ENCODE assay signal across 21 mouse cellular contexts in the genomic region with DNA sequence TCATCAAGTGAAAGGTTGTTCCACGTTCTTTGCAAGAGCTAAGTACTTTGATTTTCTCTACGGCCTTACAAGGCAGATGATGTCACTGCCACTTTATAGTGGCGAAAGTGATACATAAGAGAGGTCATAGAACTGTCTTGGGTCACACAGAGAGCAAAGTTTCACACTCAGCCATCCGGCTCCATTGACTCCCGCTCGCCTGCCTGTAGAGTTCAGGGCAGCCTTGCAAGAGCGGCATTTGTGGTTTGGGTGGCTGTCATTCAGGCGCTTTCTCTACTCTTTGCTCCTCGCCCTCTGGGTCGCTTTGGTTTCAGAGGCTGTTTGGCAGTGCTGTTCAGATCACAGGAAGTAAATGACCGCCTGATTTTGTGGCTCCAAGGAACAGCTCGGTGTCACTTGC. TPM values are rescaled to one million over a fixed set of nuclear protein-coding genes. Genes with fewer than 3 reads are reported as not detected.
A peak's percentile ranks its signal among the peaks of the same experiment; 100 is the strongest.
DNase-seq lines count a peak whose midpoint lies in the region; ATAC-seq and TF ChIP-seq lines count a peak whose summit lies in the region.
"Had no signal": no experiment of that assay in that cellular context is flagged by ENCODE, and none has a peak within 500 bp of the region (broad histone marks: within the 10 kb centered on the region; RNA-seq: fewer than 3 reads in every experiment).

No protein-coding gene starts in this region.

- peak; percentile 44 for DNase-seq in kidney, adult 2 months
- no peak for DNase-seq in liver, embryonic 11.5 days (ENCODE audit: low spot score)
- DNase-seq in CH12.LX (ENCODE audit: extremely low read depth) = no peak
- DNase-seq in forebrain, embryonic 11.5 days (ENCODE audit: low spot score) = no peak
- no peak for DNase-seq in heart, adult 8-10 months (ENCODE audit: low spot score)
- DNase-seq: adrenal gland, postnatal 25 days; cerebellum, postnatal 36 days; left cerebral cortex, postnatal 4 days; lung, adult 2 months; thymus, adult 2 months had no signal

- TF ChIP-seq EP300 in CH12.LX (IDR thresholded peaks at IDR 0.05; ENCODE audit: low read length) = no peak

- in situ Hi-C loops in CH12.LX (cut with MboI; ENCODE audit: low pct_ligation_motif_present, low pct_unique_long_range_greater_than_20kb, low sequenced_read_pairs) = loop anchor here (5.0 kb wide), 1 partner anchor 81 kb away; no protein-coding TSS in a partner anchor

- H3K9ac ChIP-seq in kidney, embryonic 15.5 days = no peak overlapping the region
- H3K9ac ChIP-seq in liver, embryonic 11.5 days (ENCODE audit: low read depth, low read length) = no peak overlapping the region
- no peak overlapping the region for H3K9ac ChIP-seq in liver, embryonic 12.5 days
- peak overlapping the region; percentile 5; the same call in 1 of the 2 replicates for H3K9ac ChIP-seq in CH12.LX (ENCODE audit: insufficient read depth, low read depth)
- H3K9ac ChIP-seq in forebrain, embryonic 11.5 days (ENCODE audit: low read length) = no peak overlapping the region
- H3K9ac ChIP-seq: embryonic facial prominence, embryonic 13.5 days; hindbrain, embryonic 13.5 days; neural tube, embryonic 15.5 days had no signal

- no peak overlapping the region for H3K4me3 ChIP-seq in kidney, adult 2 months (ENCODE audit: insufficient read depth, low read depth, low read length)
- H3K4me3 ChIP-seq in kidney, embryonic 15.5 days (replicated peaks) = no peak overlapping the region
- H3K4me3 ChIP-seq in liver, embryonic 11.5 days (ENCODE audit: low read depth, low read length) = no peak overlapping the region
- H3K4me3 ChIP-seq in liver, embryonic 12.5 days = no peak overlapping the region
- H3K4me3 ChIP-seq in CH12.LX (replicated peaks in 1 of 3; ENCODE audit: low read depth in 2 of 3, low read length in 2 of 3, poor library complexity in 1 of 3) = peak overlapping the region; percentile 52 to 80 (median 72)
- H3K4me3 ChIP-seq in macrophage (ENCODE audit: inconsistent target) = no peak overlapping the region
- H3K4me3 ChIP-seq in forebrain, embryonic 11.5 days (ENCODE audit: low read depth, low read length) = no peak overlapping the region
- H3K4me3 ChIP-seq: embryonic facial prominence, embryonic 13.5 days; forebrain, embryonic 10.5 days; hindbrain, embryonic 13.5 days; megakaryocyte, embryonic 14.5 days; neural tube, embryonic 15.5 days had no signal

- no peak for TF ChIP-seq POLR2A in kidney, adult 2 months (IDR thresholded peaks at IDR 0.05; ENCODE audit: low read depth, low read length)
- no peak for TF ChIP-seq POLR2A in CH12.LX (IDR thresholded peaks at IDR 0.05; ENCODE audit: low read depth, low read length)

- TF ChIP-seq CTCF in kidney, adult 2 months (conservative IDR thresholded peaks at IDR 0.05; ENCODE audit: insufficient read depth, insufficient read length, low read depth, low read length) = no peak
- TF ChIP-seq CTCF in CH12.LX (conservative IDR thresholded peaks at IDR 0.05 in 1 of 2, IDR thresholded peaks at IDR 0.05 in 1 of 2; ENCODE audit: low read depth in 2 of 2, low read length in 2 of 2) = no peak

- no peaks in the 10 kb centered on the region for H3K36me3 ChIP-seq in kidney, adult 2 months (ENCODE audit: control insufficient read depth, insufficient read depth, low read length)
- H3K36me3 ChIP-seq in kidney, embryonic 15.5 days = no peaks in the 10 kb centered on the region
- H3K36me3 ChIP-seq in liver, embryonic 11.5 days (ENCODE audit: control insufficient read depth, insufficient read depth, low read length) = no peaks in the 10 kb centered on the region
- H3K36me3 ChIP-seq in liver, embryonic 12.5 days = no peaks in the 10 kb centered on the region
- H3K36me3 ChIP-seq in CH12.LX (replicated peaks in 1 of 2; ENCODE audit: control insufficient read depth in 1 of 2, insufficient read depth in 1 of 2, low read length in 1 of 2) (peaks cover 7 to 54% of the 10 kb centered on the region in 2 experiments), macrophage (ENCODE audit: inconsistent target) (no peaks in the 10 kb centered on the region)
- no peaks in the 10 kb centered on the region for H3K36me3 ChIP-seq in forebrain, embryonic 11.5 days (ENCODE audit: control insufficient read depth, insufficient read depth, low read length)
- H3K36me3 ChIP-seq: embryonic facial prominence, embryonic 13.5 days; forebrain, embryonic 10.5 days; hindbrain, embryonic 13.5 days had no signal

- no peaks in the 10 kb centered on the region for H3K27me3 ChIP-seq in kidney, adult 2 months (replicated peaks; ENCODE audit: control insufficient read depth, insufficient read depth, low read length)
- H3K27me3 ChIP-seq in kidney, embryonic 15.5 days = peaks cover 28% of the 10 kb centered on the region
- H3K27me3 ChIP-seq in liver, embryonic 11.5 days (replicated peaks; ENCODE audit: control insufficient read depth, insufficient read depth, low read length) = peaks cover 44% of the 10 kb centered on the region
- H3K27me3 ChIP-seq in liver, embryonic 12.5 days (replicated peaks) = peaks cover 61% of the 10 kb centered on the region
- no peaks in the 10 kb centered on the region for H3K27me3 ChIP-seq in CH12.LX (replicated peaks)
- H3K27me3 ChIP-seq in forebrain, embryonic 11.5 days (ENCODE audit: control insufficient read depth, insufficient read depth, low read length) = peaks cover 5% of the 10 kb centered on the region; the same call in 1 of the 2 replicates
- H3K27me3 ChIP-seq: neural tube, embryonic 15.5 days had no signal

- H3K9me3 ChIP-seq in kidney, embryonic 15.5 days (replicated peaks) = no peaks in the 10 kb centered on the region
- no peaks in the 10 kb centered on the region for H3K9me3 ChIP-seq in liver, embryonic 11.5 days (ENCODE audit: control insufficient read depth, low read length)
- no peaks in the 10 kb centered on the region for H3K9me3 ChIP-seq in liver, embryonic 12.5 days (replicated peaks)
- H3K9me3 ChIP-seq in CH12.LX (replicated peaks; ENCODE audit: low read length) = no peaks in the 10 kb centered on the region
- H3K9me3 ChIP-seq in forebrain, embryonic 11.5 days (ENCODE audit: control insufficient read depth, low read length) = no peaks in the 10 kb centered on the region
- H3K9me3 ChIP-seq: embryonic facial prominence, embryonic 13.5 days; forebrain, embryonic 10.5 days; hindbrain, embryonic 13.5 days; megakaryocyte, embryonic 14.5 days; neural tube, embryonic 15.5 days had no signal

- no peak overlapping the region for H3K4me2 ChIP-seq in kidney, embryonic 15.5 days
- H3K4me2 ChIP-seq in liver, embryonic 11.5 days = peak overlapping the region; percentile 18; the same call in 1 of the 2 replicates
- no peak overlapping the region for H3K4me2 ChIP-seq in liver, embryonic 12.5 days
- peak overlapping the region; percentile 88 for H3K4me2 ChIP-seq in CH12.LX (ENCODE audit: insufficient read depth, low read depth, poor library complexity, severe bottlenecking)
- H3K4me2 ChIP-seq in forebrain, embryonic 11.5 days (ENCODE audit: low read depth, low read length, severe bottlenecking) = no peak overlapping the region
- H3K4me2 ChIP-seq: embryonic facial prominence, embryonic 13.5 days had no signal

- no peak for TF ChIP-seq RAD21 in CH12.LX (IDR thresholded peaks at IDR 0.05; ENCODE audit: low read depth, low read length)

- WGBS in kidney, adult 2 months = 43% methylated on average over 12 of the region's 12 CpGs
- 44% methylated on average over 12 of the region's 12 CpGs for WGBS in kidney, embryonic 15.5 days
- WGBS in liver, embryonic 11.5 days = 36% methylated on average over 12 of the region's 12 CpGs
- 17% methylated on average over 12 of the region's 12 CpGs for WGBS in liver, embryonic 12.5 days (ENCODE audit: insufficient replicate concordance)
- WGBS in macrophage (ENCODE audit: missing documents) = 17% methylated on average over 12 of the region's 12 CpGs
- 81% methylated on average over 12 of the region's 12 CpGs for WGBS in forebrain, embryonic 11.5 days

- no peak for ATAC-seq in kidney, embryonic 15.5 days (replicated peaks; ENCODE audit: low FRiP score)
- ATAC-seq in liver, embryonic 11.5 days (replicated peaks; ENCODE audit: low FRiP score) = no peak
- no peak for ATAC-seq in liver, embryonic 12.5 days
- ATAC-seq in forebrain, embryonic 11.5 days (replicated peaks; ENCODE audit: low FRiP score) = no peak
- ATAC-seq: CD4-positive, CD25-positive, alpha-beta regulatory T cell, adult 4 months; intestine, postnatal 0 days; midbrain, embryonic 16.5 days had no signal

- H3K27ac ChIP-seq in kidney, adult 2 months (ENCODE audit: insufficient read depth, low read depth, low read length) = no peak overlapping the region
- no peak overlapping the region for H3K27ac ChIP-seq in kidney, embryonic 15.5 days
- H3K27ac ChIP-seq in liver, embryonic 11.5 days (ENCODE audit: low read depth, low read length) = no peak overlapping the region
- no peak overlapping the region for H3K27ac ChIP-seq in liver, embryonic 12.5 days
- peak overlapping the region; percentile 37; the same call in 1 of the 2 replicates for H3K27ac ChIP-seq in CH12.LX (ENCODE audit: insufficient read depth, low read depth)
- H3K27ac ChIP-seq in macrophage = peak overlapping the region; percentile 45
- H3K27ac ChIP-seq in forebrain, embryonic 11.5 days (ENCODE audit: low read depth, low read length) = no peak overlapping the region
- H3K27ac ChIP-seq: embryonic facial prominence, embryonic 13.5 days; forebrain, embryonic 10.5 days; hindbrain, embryonic 13.5 days; neural tube, embryonic 15.5 days had no signal

- peaks cover 10% of the 10 kb centered on the region; the same call in 1 of the 2 replicates for H3K4me1 ChIP-seq in kidney, adult 2 months (ENCODE audit: control insufficient read depth, insufficient read depth, low read length)
- peaks cover 57% of the 10 kb centered on the region for H3K4me1 ChIP-seq in kidney, embryonic 15.5 days
- H3K4me1 ChIP-seq in liver, embryonic 11.5 days (replicated peaks; ENCODE audit: control insufficient read depth, insufficient read depth, low read length) = peaks cover 6% of the 10 kb centered on the region
- peaks cover 26% of the 10 kb centered on the region for H3K4me1 ChIP-seq in liver, embryonic 12.5 days
- peaks cover 27 to 81% of the 10 kb centered on the region in 2 experiments for H3K4me1 ChIP-seq in CH12.LX (ENCODE audit: control insufficient read depth in 1 of 2, insufficient read depth in 2 of 2)
- H3K4me1 ChIP-seq in forebrain, embryonic 11.5 days (replicated peaks; ENCODE audit: control insufficient read depth, insufficient read depth, low read length) = peaks cover 3% of the 10 kb centered on the region; the same call in 1 of the 2 replicates

- dilution Hi-C loops in CH12.LX (cut with MboI; ENCODE audit: extremely low pct_ligation_motif_present, extremely low pct_unique_long_range_greater_than_20kb, low sequenced_read_pairs) = no loop called here

- peaks cover 46% of the 10 kb centered on the region for H3K79me2 ChIP-seq in CH12.LX (replicated peaks; ENCODE audit: control insufficient read depth, extremely low read depth, insufficient read depth, poor library complexity, severe bottlenecking)
- peaks cover 18% of the 10 kb centered on the region for H3K79me2 ChIP-seq in macrophage (ENCODE audit: inconsistent target)

RNA-seq across cellular contexts. Expression of gene Jdp2, which starts 4.0 kb away (rescaled TPM):
- polyA plus RNA-seq in kidney, adult 2 months (2012; rRNA removed) = 6.2 and 7.7 TPM in 2 replicates
- 0.41 and 0.61 TPM in 2 replicates for polyA plus RNA-seq in kidney, embryonic 15.5 days (2015; fragmentation: Nextera tagmentation; extraction: Ambion mirVana)
- 0.21 and 0.59 TPM in 2 replicates for polyA plus RNA-seq in liver, embryonic 11.5 days (2014; fragmentation: Nextera tagmentation; extraction: Ambion mirVana)
- polyA plus RNA-seq in liver, embryonic 12.5 days (2016; fragmentation: Nextera tagmentation; extraction: Ambion mirVana) = 0.17 and 0.25 TPM in 2 replicates
- total RNA-seq in CH12.LX (2012; rRNA removed) = 86.5 and 88.9 TPM in 2 replicates
- 64.7 and 67.3 TPM in 2 replicates for total RNA-seq in CH12.LX (2014; rRNA removed)
- polyA plus RNA-seq in CH12.LX (2012; ENCODE audit: insufficient read length, low read depth) = 104 and 114 TPM in 2 replicates
- 100 to 1,000 TPM in 11 of 26 experiments, 10 to 100 TPM in 13, 1 to 10 TPM in 2; 5.1 to 753 (median 54.6) TPM for total RNA-seq in macrophage (2018; cell fraction: chromatin; rRNA removed)
- total RNA-seq in macrophage (2018; cell fraction: cytosol; rRNA removed) = 100 to 1,000 TPM in 5 of 26 experiments, 10 to 100 TPM in 15, 1 to 10 TPM in 6; 6.1 to 312 (median 15.1) TPM
- 100 to 1,000 TPM in 9 of 26 experiments, 10 to 100 TPM in 16, 1 to 10 TPM in 1; 5.7 to 459 (median 64.5) TPM for total RNA-seq in macrophage (2018; cell fraction: nucleus; rRNA removed)
- 7.6 to 16.1 TPM (median 12.0 TPM) in 3 replicates for polyA plus RNA-seq in macrophage (2018)
- 0.31 TPM in 2 replicates for polyA plus RNA-seq in forebrain, embryonic 11.5 days (2014; fragmentation: Nextera tagmentation; extraction: Ambion mirVana)
- total RNA-seq in heart, adult 8-10 months (2022) = 1 to 10 TPM; 6.5 to 9.2 (median 7.9) TPM

Comparison
In these comparisons a context has a peak if more than half of its experiments do, and no peak if none do; other contexts are left out.
1. H3K4me2 ChIP-seq: peak in liver, embryonic 11.5 days (single experiment) and CH12.LX (single experiment); none in kidney, embryonic 15.5 days (single experiment), liver, embryonic 12.5 days (single experiment) and forebrain, embryonic 11.5 days (single experiment).
2. H3K27ac ChIP-seq: peak in CH12.LX (single experiment) and macrophage (single experiment); none in kidney, adult 2 months (single experiment), kidney, embryonic 15.5 days (single experiment), liver, embryonic 11.5 days (single experiment), liver, embryonic 12.5 days (single experiment) and forebrain, embryonic 11.5 days (single experiment).
3. H3K4me3 ChIP-seq: peak in CH12.LX (3 of 3); none in kidney, adult 2 months (single experiment), kidney, embryonic 15.5 days (single experiment), liver, embryonic 11.5 days (single experiment), liver, embryonic 12.5 days (single experiment), macrophage (single experiment) and forebrain, embryonic 11.5 days (single experiment).